Mouse (Mus musculus) lung, adult 18-20 months (tissue): ENCODE results near the gene Akr1c14.
"Not testable (repeated sequence)": the region's sequence is repeated elsewhere in the genome, so short reads cannot be mapped to it uniquely, and the experiment has no call there.

Source experiments
- DNase-seq, 2 experiments: peaks; one replicate each; pipeline ENCODE4 v3.0.0; 2022; ENCODE audit warnings: mixed read lengths in 2 of 2

The Akr1c14 gene

DNA sequence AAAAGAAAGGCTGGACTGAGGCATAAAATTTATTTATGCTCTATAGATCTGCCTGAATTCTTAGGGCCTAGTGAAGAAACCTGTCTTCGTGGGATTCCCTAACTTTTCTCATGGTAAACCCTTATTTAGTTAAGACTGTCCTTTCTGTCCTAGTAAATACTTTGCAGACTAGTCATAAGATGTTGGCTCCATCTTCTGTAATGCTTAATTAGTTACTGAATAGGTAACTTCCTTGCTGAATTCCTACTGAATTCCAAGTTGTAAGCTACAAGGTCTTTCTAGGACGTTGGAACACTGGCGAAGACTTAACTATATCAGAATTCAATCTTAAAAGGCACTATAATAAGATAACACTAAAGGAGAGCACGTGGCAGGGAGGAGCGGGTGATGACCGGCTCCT is 75.7 kb downstream of the Akr1c14 start:
- not testable (repeated sequence) for DNase-seq

DNA sequence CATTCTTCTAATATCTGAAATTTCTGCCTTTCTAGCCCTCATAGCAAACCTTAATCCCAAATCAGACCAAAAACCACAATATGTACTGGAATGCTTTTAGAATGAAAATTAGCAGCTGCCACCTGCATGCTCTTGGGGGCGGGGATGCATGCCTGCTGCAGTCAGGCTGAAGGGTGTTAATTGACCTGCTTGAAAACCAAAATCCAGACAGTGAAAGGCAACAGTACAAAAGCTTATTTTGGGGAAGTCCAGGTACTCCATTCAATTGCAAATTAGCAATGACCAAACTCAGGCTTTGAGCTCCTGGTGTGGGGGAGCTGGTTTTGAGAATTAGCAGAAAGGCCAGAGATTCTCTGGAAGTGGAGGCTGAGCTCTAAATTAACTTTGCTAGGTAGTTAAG is 77.0 kb downstream of the Akr1c14 start:
- not testable (repeated sequence) for DNase-seq

DNA sequence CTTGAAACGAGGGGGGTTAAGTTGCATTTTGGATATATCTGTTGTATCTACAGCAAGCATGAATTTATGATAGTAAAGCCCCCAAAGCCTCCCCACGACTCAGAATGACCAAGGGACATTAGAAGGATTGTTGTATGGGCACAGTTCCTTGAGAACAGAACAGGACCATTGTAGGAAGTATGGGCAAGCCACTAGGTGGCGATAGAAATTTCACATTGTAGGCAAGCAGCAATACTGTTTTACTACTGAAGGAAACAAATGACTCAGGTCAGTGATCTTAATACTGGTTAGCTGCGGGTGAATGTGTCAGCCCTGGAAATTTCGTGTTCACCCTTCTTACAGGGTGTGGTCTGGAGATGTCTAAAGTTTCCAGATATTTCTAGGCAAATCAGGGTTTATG is 80.3 kb downstream of the Akr1c14 start:
- DNase-seq, result peak; percentile 9 to 19

GRCm38 (mm10) chr13:4131317-4131716 is 82.5 kb downstream of the Akr1c14 start:
- DNase-seq, result no peak

DNA sequence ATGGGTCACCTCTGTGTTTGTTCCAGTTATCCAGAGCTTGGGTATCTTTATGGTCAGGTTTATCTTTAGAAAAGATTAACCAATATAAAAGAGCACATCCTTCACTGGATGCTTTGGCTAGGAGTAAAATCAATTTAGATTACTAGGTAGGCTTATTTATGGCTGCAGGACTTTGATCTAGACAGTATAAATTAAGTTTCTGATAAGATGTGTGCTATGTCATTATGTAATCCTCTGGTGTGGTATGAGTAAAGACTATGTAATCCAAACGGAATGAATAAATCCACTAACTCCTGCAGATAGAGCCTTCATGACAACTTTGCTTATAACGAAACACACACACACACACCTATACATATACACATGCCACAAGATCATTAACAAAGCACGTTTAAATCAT is 82.9 kb downstream of the Akr1c14 start:
- no peak for DNase-seq

- DNase-seq, result peak in 1 of 2 experiments; percentile 10
These were observed 84.3 kb downstream of the Akr1c14 start for GRCm38 (mm10) chr13:4133070-4133469.
